Mouse (Mus musculus) cerebellum, postnatal 36 days (tissue): ENCODE data around the gene Tmem9.

ENCODE experiments used
- DNase-seq, 2 experiments: peaks; one replicate each; pipeline ENCODE4 v3.0.0; 2021 to 2022; ENCODE audit warnings: mixed read lengths in 2 of 2

Gene Tmem9

GRCm38 (mm10) chr1:136032961-136033360 lies 25.0 kb downstream of the Tmem9 start:
- no peak for DNase-seq

- no peak for DNase-seq
Measured at GRCm38 (mm10) chr1:136038746-136039538, 31.0 kb downstream of the Tmem9 start.

- DNase-seq = no peak
Measured at GRCm38 (mm10) chr1:136040452-136040851, 32.5 kb downstream of the Tmem9 start.

- DNase-seq = no peak
Measured at GRCm38 (mm10) chr1:136040874-136041273, 32.9 kb downstream of the Tmem9 start.

DNA sequence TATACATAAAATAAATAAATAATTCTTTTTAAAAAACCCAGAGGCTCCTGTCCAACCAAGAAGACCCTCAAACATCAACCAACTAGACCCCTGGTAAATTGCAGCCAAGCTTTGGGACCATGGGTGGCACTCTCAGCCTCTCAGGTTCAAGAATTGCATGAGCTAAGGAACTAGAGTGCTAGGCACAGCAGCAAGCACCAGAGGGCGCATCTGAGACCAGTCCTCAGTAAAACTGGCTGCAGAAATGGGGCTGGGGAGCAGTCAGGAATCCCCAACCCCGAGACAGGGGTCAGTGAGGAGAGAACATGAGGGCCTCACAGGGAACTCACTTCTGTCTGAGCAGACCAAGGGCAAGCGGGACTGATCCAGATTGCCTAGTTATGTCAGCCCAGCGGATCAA lies 37.8 kb downstream of the Tmem9 start:
- peak; percentile 60 to 61 for DNase-seq

GRCm38 (mm10) chr1:136047432-136047831 lies 39.5 kb downstream of the Tmem9 start:
- DNase-seq = no peak

DNA sequence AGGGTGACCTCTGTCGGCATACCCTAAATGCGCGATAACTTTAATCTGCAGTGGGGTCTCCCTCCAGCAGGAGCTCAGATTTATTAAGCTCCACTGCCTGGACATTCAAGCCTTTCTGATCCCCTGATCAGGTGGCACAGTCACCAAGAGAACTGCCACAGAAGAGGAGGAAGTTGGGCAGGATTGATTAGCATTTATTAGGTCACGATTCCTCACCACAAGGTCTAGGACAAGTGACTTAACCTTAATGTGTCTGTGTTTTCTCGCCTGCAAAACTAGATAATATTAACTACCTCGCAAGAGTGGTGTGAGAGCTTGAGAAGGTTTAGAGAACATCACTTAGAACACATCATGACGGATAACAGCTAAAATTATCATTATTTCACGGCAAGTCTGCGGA lies 39.9 kb downstream of the Tmem9 start:
- no peak for DNase-seq

- DNase-seq = no peak
Measured at GRCm38 (mm10) chr1:136050312-136051012, 42.5 kb downstream of the Tmem9 start, which contains the start of gene Ascl5. Ascl5 (plus strand) TSS chr1:136050804.

DNA sequence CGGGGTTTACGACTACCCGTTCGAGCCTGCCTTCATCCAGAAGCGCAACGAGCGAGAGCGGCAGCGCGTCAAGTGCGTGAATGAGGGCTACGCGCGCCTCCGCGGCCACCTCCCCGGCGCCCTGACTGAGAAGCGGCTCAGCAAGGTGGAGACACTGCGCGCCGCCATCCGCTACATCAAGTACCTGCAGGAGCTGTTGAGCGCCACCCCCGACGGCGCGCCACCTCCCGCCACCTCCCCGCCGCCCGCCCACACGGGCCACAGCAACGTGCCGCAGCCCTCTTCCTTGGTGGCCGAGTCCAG lies 43.0 kb downstream of the Tmem9 start:
- DNase-seq = peak in 1 of 2 experiments; percentile 26

DNA sequence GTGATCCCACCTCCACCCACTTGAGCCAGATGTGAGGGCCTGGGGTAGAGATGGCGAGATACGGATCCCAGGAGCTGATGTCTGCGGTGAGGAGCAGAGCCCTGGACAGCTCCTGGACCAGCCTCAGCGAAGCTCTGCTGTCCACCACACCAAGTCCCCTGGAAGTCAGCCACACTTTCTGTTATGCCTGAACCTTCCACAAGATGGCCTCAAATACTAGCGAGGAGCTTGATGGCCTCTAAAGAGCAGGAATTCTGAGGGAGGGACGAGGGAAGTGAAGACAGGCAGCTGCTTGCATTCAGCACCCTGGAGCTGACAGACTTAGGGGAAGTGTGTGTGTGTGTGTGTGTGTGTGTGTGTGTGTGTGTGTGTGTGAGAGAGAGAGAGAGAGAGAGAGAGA lies 43.5 kb downstream of the Tmem9 start:
- DNase-seq = peak; percentile 61 to 77

GRCm38 (mm10) chr1:136052547-136052946 lies 44.6 kb downstream of the Tmem9 start, which contains the start of gene Cacna1s:
Cacna1s (plus strand) TSS chr1:136052750.
- no peak for DNase-seq

DNA sequence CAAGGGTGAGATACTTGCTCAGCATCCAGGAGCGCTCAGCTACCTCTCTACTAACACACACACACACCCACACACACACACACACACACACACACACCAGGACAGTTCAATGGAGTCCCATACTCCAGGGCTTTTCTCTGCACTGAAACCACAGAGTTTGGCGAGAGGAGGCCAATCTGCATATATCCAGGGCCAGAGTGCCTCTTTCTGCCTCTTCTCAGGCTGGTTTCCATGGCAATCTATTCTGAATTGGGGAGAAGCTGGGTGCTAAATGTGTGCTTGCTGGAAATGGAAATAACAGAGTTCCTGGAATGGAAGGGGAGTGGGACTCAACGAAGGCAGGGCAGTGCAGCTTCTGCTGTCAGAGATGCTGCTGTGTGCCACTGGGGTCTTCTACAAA lies 47.8 kb downstream of the Tmem9 start:
- DNase-seq = no peak

GRCm38 (mm10) chr1:136058594-136058993 lies 50.6 kb downstream of the Tmem9 start:
- DNase-seq = no peak

DNA sequence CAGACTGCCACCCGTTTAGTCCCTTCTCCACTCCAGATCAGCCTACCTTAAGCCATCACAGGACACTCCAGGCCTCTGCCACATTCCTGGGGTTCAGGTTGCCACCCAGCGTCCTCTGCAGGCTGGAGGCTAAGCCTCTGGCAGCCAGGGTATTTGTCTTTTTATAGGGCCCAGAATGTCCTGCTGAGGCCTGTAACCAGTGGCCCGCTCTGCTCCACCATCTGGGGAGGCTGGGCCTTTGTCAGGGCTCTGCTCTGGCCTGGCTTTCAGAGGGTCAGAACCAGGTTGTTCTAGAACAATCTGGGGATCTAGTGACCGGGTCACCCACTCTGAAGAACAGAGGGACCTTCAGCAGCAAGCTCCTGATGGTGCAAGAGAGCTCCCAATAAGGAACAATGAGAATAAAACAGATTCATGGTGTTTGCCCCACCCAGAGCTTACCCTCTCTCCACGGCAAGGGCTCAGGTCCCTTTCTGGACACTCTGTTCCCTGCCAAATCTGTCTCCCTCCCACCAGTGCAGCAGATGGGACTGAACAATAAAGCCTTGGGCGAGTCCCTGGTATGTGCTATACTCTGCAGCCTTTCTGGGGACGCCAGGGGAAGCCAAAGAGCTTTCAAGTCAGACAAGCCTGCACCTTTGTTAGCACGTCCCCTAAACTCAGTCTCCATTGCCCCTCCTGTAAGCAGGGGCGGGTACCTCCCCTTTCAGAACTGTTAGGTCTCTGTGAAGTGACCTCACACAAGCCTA lies 53.3 kb downstream of the Tmem9 start:
- DNase-seq = peak; percentile 83 to 89

DNA sequence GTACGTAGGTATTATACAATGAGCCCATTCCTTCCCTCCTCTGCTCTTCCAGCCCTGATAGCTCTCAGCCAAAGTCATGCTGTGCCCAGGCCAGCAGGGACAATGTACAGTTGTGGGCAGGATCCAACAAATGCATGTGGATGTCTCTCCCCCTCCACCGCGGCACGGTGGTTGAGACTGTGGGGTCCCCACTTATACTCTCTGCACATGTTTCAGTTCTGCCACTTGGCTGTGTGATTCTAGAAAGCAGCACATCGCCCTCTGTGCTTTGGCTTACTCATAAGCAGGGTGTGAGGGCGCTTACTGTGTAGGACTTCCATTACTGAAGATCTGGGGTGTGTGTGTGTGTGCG lies 53.8 kb downstream of the Tmem9 start:
- DNase-seq = peak in 1 of 2 experiments; percentile 21

DNA sequence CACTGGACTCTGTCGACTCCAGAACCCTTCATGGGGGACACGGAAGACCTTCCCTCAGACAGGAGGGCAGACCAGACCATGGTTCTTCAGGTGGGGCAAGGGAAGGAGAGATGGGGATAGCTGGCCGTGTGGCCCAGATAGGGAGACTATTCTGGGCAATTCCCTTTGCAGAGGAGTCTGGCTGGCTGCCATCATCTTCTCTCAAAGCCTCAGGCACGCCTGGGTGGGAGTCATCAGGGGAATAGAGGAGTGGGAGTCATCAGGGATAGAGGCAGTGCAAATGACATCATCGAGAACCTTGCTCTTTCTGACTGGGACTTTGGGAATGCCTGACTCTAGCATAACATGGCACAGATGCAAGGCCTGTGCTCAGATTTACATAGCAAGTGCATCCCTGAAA lies 56.0 kb downstream of the Tmem9 start:
- DNase-seq = no peak

GRCm38 (mm10) chr1:136066621-136067020 lies 58.7 kb downstream of the Tmem9 start:
- DNase-seq = no peak

GRCm38 (mm10) chr1:136067579-136067978 lies 59.6 kb downstream of the Tmem9 start:
- DNase-seq = no peak

- peak; percentile 61 to 68 for DNase-seq
Measured at GRCm38 (mm10) chr1:136076086-136076485, 68.1 kb downstream of the Tmem9 start.

GRCm38 (mm10) chr1:136077656-136078055 lies 69.7 kb downstream of the Tmem9 start:
- DNase-seq = no peak

DNA sequence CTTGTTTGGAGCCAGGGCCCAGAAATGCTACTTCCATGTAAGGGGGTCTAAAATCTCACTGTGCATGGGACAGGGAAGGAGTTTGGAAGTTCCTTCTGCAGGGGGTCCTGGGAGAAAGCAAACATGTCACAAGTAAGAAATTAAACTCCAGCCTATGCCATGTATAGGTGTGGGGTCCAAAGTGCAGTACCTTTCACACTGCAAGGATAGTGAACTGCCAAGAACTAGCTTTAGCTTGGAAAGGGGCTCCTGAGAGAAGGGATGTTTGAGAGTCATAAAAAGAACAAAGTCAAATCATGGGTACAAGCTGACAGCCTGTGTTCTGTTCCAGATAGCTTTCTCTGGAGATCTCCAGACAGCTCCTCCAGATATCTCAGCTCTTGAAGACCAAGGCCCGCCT lies 73.2 kb downstream of the Tmem9 start:
- DNase-seq = no peak
